Mouse (Mus musculus) stomach, postnatal 0 days (tissue): ENCODE measurements around the gene Ptprk. TPM values are rescaled to one million over a fixed set of nuclear protein-coding genes. Genes with fewer than 3 reads are reported as not detected.

Experiments
- ATAC-seq: fragments of 200-750 bp; cut with Nextera tagmentation; 2 replicates; pipeline ENCODE4 v1.8.0; 2017; ENCODE audit not compliant: low FRiP score, low TSS enrichment
- DNase-seq: peaks from one replicate; pipeline ENCODE4 v3.0.0-alpha.2; 2016; ENCODE audit warnings: low spot score
- H3K27ac ChIP-seq: fragments of 300-500 bp; sonication (generic); replicated peaks from 2 replicates; pipeline ENCODE4 v1.5.1; 2014; ENCODE audit warnings: mild to moderate bottlenecking, control low read depth
- H3K27me3 ChIP-seq: fragments of 300-500 bp; sonication (generic); 2 replicates; pipeline ENCODE4 v1.6.1; 2014; ENCODE audit warnings: low read length; ENCODE audit not compliant: control insufficient read depth, insufficient read depth
- H3K36me3 ChIP-seq: fragments of 300-500 bp; sonication (generic); 2 replicates; pipeline ENCODE4 v1.6.1; 2014; ENCODE audit warnings: low read length, mixed read lengths; ENCODE audit not compliant: control insufficient read depth, insufficient read depth
- H3K4me1 ChIP-seq: fragments of 300-500 bp; sonication (generic); replicated peaks from 2 replicates; pipeline ENCODE4 v1.6.1; 2014; ENCODE audit warnings: antibody characterized with exemption; ENCODE audit not compliant: control insufficient read depth, insufficient read depth
- H3K4me2 ChIP-seq: fragments of 300-500 bp; sonication (generic); replicated peaks from 2 replicates; pipeline ENCODE4 v1.6.1; 2014; ENCODE audit warnings: low read depth, mild to moderate bottlenecking, control low read depth, moderate library complexity
- H3K4me3 ChIP-seq: fragments of 300-500 bp; sonication (generic); 2 replicates; pipeline ENCODE4 v1.5.1; 2014; ENCODE audit warnings: low read depth, low read length, control low read depth
- H3K9ac ChIP-seq: fragments of 300-500 bp; sonication (generic); 2 replicates; pipeline ENCODE4 v1.6.1; 2014; ENCODE audit warnings: mild to moderate bottlenecking, low read length, control low read depth, mixed read lengths
- H3K9me3 ChIP-seq: fragments of 300-500 bp; sonication (generic); 2 replicates; pipeline ENCODE4 v1.6.1; 2016; ENCODE audit warnings: low read length; ENCODE audit not compliant: control insufficient read depth
- CTCF ChIP-seq: IDR thresholded peaks from 2 replicates; pipeline ENCODE4 v1.5.1; 2016; ENCODE audit warnings: antibody characterized with exemption, low read depth, mild to moderate bottlenecking, moderate library complexity
- EP300 ChIP-seq: optimal IDR thresholded peaks from 2 replicates; pipeline ENCODE3; 2016; ENCODE audit warnings: antibody characterized with exemption
- WGBS: fragments of 180-500 bp; shearing (Covaris S2); extraction: QIAGEN DNeasy Blood & Tissue Kit; methylation state at CpG from one replicate; pipeline ENCODE4 v1.1.7; 2014; 5-methylcytosine and 5-hydroxymethylcytosine counted together
- microRNA-seq: library from miRNA; unstranded; fragments of <30 nt; microRNA quantifications from one replicate; pipeline ENCODE4, GENCODE M21; 2016
- polyA plus RNA-seq: library from polyadenylated mRNA; unstranded; fragments of >200 nt; fragmentation: Nextera tagmentation; extraction: Ambion mirVana; gene quantifications from 2 replicates; pipeline ENCODE4 v1.2.1, GENCODE M21; 2015

Gene Ptprk
- polyA plus RNA-seq, 1 experiment from 2014 or later, result 26.9 TPM

DNA sequence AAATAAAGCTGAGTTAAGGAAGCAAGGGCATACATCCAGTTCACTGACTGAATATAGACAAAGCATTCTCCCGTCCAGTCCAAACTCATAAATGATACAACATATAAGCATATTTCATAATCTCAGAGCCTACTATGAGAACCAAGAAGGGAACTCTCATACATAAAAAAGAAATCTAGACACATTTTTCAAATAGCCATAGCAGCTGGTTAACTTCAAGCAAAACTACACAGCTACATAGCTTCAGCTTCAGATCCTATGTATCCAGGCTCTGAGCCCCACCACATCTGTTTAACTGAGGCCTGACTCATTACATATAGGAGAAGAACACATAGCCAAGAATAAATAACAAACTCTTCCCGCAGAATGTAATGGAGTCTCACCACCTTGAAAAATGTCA, 539.8 kb downstream of the Ptprk start:
- Histone ChIP-seq H3K4me3 (no peak overlapping the region), H3K9ac (no peak overlapping the region), H3K4me1 (no peaks in the 10 kb centered on the region), H3K9me3 (no peaks in the 10 kb centered on the region), H3K27ac (no peak overlapping the region), H3K27me3 (no peaks in the 10 kb centered on the region), H3K4me2 (no peak overlapping the region), H3K36me3 (no peaks in the 10 kb centered on the region)
- DNase-seq (no peak), ATAC-seq (no peak)
- 43% methylated on average over 2 of the region's 2 CpGs for WGBS
- no peak for TF ChIP-seq EP300

GRCm38 (mm10) chr10:28617203-28617602, 542.6 kb downstream of the Ptprk start:
- no peaks in the 10 kb centered on the region for H3K4me1 ChIP-seq
- no peaks in the 10 kb centered on the region for H3K9me3 ChIP-seq
- H3K4me3 ChIP-seq, result no peak overlapping the region
- TF ChIP-seq EP300 (no peak), CTCF (no peak)
- H3K9ac ChIP-seq, result no peak overlapping the region
- H3K36me3 ChIP-seq, result no peaks in the 10 kb centered on the region
- WGBS, result 87% methylated on average over 7 of the region's 7 CpGs
- ATAC-seq (no peak), DNase-seq (no peak)
- H3K27ac ChIP-seq, result no peak overlapping the region
- H3K4me2 ChIP-seq, result no peak overlapping the region
- H3K27me3 ChIP-seq, result no peaks in the 10 kb centered on the region

DNA sequence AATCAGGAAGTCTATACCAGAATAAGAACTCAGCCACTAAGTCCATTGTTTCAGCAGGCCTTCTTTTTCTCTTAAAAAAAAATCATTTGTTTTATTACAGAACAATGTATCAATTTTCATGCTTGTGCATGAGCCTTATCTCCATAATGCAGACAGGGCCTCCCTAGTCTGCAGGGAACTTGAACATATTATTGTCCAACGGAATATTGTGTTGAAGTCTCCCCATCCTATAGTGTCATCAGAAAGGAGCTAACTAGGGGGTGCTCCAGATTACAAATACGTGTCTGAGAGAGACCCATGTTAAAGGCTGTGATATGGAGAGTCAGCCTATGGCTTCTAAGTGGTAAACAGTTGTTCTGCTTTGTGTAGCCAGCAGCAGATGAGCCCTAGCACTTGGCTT, 543.4 kb downstream of the Ptprk start:
- TF ChIP-seq EP300, result no peak
- TF ChIP-seq CTCF, result no peak
- Histone ChIP-seq H3K27ac (no peak overlapping the region), H3K4me3 (no peak overlapping the region), H3K36me3 (no peaks in the 10 kb centered on the region), H3K9me3 (no peaks in the 10 kb centered on the region), H3K4me2 (no peak overlapping the region), H3K9ac (no peak overlapping the region), H3K4me1 (no peaks in the 10 kb centered on the region), H3K27me3 (no peaks in the 10 kb centered on the region)
- DNase-seq, result no peak
- no peak for ATAC-seq
- WGBS, result 74% methylated on average over 2 of the region's 2 CpGs

- no peak for ATAC-seq
- no peak overlapping the region for H3K4me3 ChIP-seq
- H3K9ac ChIP-seq, result no peak overlapping the region
- H3K27me3 ChIP-seq, result no peaks in the 10 kb centered on the region
- H3K9me3 ChIP-seq, result no peaks in the 10 kb centered on the region
- no peak overlapping the region for H3K4me2 ChIP-seq
- no peak for DNase-seq
- 73% methylated on average over 1 of the region's 1 CpGs for WGBS
- H3K27ac ChIP-seq, result no peak overlapping the region
- H3K4me1 ChIP-seq, result no peaks in the 10 kb centered on the region
- H3K36me3 ChIP-seq, result no peaks in the 10 kb centered on the region
- no peak for TF ChIP-seq EP300
- TF ChIP-seq CTCF, result no peak
These were observed 544.8 kb downstream of the Ptprk start for GRCm38 (mm10) chr10:28619415-28619814.

- no peak for TF ChIP-seq CTCF
- TF ChIP-seq EP300, result no peak
- no peak overlapping the region for H3K4me3 ChIP-seq
- ATAC-seq, result peak; percentile 26; the same call in 1 of the 2 replicates
These were observed 561.5 kb downstream of the Ptprk start for GRCm38 (mm10) chr10:28636096-28636495.

DNA sequence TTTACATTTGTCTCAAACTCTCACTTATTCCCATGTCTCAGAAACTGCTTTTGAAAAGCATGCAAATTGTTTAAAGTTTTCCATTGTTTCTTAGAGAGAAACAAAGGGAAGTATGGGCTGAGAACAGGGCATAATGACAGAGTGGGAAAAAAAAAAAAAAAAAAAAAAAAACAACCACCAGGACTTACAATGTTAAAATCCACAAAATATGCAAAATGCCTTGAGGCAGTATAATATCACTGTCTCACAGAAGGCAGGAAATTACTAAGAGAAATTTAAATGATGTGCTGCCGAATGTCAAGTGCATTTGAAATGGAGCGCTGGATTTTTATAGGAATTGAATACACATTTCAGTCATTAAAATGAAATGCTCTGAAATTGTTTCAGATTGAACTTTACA, 567.3 kb downstream of the Ptprk start:
- H3K4me2 ChIP-seq, result no peak overlapping the region
- H3K4me1 ChIP-seq, result no peaks in the 10 kb centered on the region
- no peak for TF ChIP-seq CTCF
- TF ChIP-seq EP300, result no peak
- no peaks in the 10 kb centered on the region for H3K36me3 ChIP-seq
- no peak for DNase-seq
- no peak overlapping the region for H3K9ac ChIP-seq
- no peak overlapping the region for H3K27ac ChIP-seq
- H3K4me3 ChIP-seq, result no peak overlapping the region
- 94% methylated on average over 2 of the region's 2 CpGs for WGBS
- ATAC-seq, result no peak
- H3K9me3 ChIP-seq, result no peaks in the 10 kb centered on the region
- no peaks in the 10 kb centered on the region for H3K27me3 ChIP-seq

More at GRCm38 (mm10) chr10:28636096-28636495, 561.5 kb downstream of the Ptprk start:
- Histone ChIP-seq H3K4me2 (no peak overlapping the region), H3K36me3 (no peaks in the 10 kb centered on the region), H3K9ac (no peak overlapping the region), H3K9me3 (no peaks in the 10 kb centered on the region), H3K27ac (no peak overlapping the region), H3K4me1 (no peaks in the 10 kb centered on the region), H3K27me3 (no peaks in the 10 kb centered on the region)
- no peak for DNase-seq

Small RNA genes within 50 kb of the gene (microRNA-seq; reads per million reads assigned to microRNA genes)
- gene Gm22370, result not detected
